Mouse (Mus musculus) stomach, postnatal 0 days (tissue): ENCODE results near the gene Nle1. TPM values are rescaled to one million over a fixed set of nuclear protein-coding genes. Genes with fewer than 3 reads are reported as not detected.

Source experiments
- ATAC-seq: fragments of 200-750 bp; cut with Nextera tagmentation; 2 replicates; pipeline ENCODE4 v1.8.0; 2017; ENCODE audit not compliant: low FRiP score, low TSS enrichment
- DNase-seq: peaks from one replicate; pipeline ENCODE4 v3.0.0-alpha.2; 2016; ENCODE audit warnings: low spot score
- H3K27ac ChIP-seq: fragments of 300-500 bp; sonication (generic); replicated peaks from 2 replicates; pipeline ENCODE4 v1.5.1; 2014; ENCODE audit warnings: mild to moderate bottlenecking, control low read depth
- H3K27me3 ChIP-seq: fragments of 300-500 bp; sonication (generic); 2 replicates; pipeline ENCODE4 v1.6.1; 2014; ENCODE audit warnings: low read length; ENCODE audit not compliant: control insufficient read depth, insufficient read depth
- H3K36me3 ChIP-seq: fragments of 300-500 bp; sonication (generic); 2 replicates; pipeline ENCODE4 v1.6.1; 2014; ENCODE audit warnings: low read length, mixed read lengths; ENCODE audit not compliant: control insufficient read depth, insufficient read depth
- H3K4me1 ChIP-seq: fragments of 300-500 bp; sonication (generic); replicated peaks from 2 replicates; pipeline ENCODE4 v1.6.1; 2014; ENCODE audit warnings: antibody characterized with exemption; ENCODE audit not compliant: control insufficient read depth, insufficient read depth
- H3K4me2 ChIP-seq: fragments of 300-500 bp; sonication (generic); replicated peaks from 2 replicates; pipeline ENCODE4 v1.6.1; 2014; ENCODE audit warnings: low read depth, mild to moderate bottlenecking, control low read depth, moderate library complexity
- H3K4me3 ChIP-seq: fragments of 300-500 bp; sonication (generic); 2 replicates; pipeline ENCODE4 v1.5.1; 2014; ENCODE audit warnings: low read depth, low read length, control low read depth
- H3K9ac ChIP-seq: fragments of 300-500 bp; sonication (generic); 2 replicates; pipeline ENCODE4 v1.6.1; 2014; ENCODE audit warnings: mild to moderate bottlenecking, low read length, control low read depth, mixed read lengths
- H3K9me3 ChIP-seq: fragments of 300-500 bp; sonication (generic); 2 replicates; pipeline ENCODE4 v1.6.1; 2016; ENCODE audit warnings: low read length; ENCODE audit not compliant: control insufficient read depth
- CTCF ChIP-seq: IDR thresholded peaks from 2 replicates; pipeline ENCODE4 v1.5.1; 2016; ENCODE audit warnings: antibody characterized with exemption, low read depth, mild to moderate bottlenecking, moderate library complexity
- EP300 ChIP-seq: optimal IDR thresholded peaks from 2 replicates; pipeline ENCODE3; 2016; ENCODE audit warnings: antibody characterized with exemption
- whole genome bisulfite sequencing: fragments of 180-500 bp; shearing (Covaris S2); extraction: QIAGEN DNeasy Blood & Tissue Kit; methylation state at CpG from one replicate; pipeline ENCODE4 v1.1.7; 2014; 5-methylcytosine and 5-hydroxymethylcytosine counted together
- polyA plus RNA-seq: library from polyadenylated mRNA; unstranded; fragments of >200 nt; fragmentation: Nextera tagmentation; extraction: Ambion mirVana; gene quantifications from 2 replicates; pipeline ENCODE4 v1.2.1, GENCODE M21; 2015

Nle1 gene
- polyA plus RNA-seq, 1 experiment from 2014 or later: 15.3 TPM

DNA sequence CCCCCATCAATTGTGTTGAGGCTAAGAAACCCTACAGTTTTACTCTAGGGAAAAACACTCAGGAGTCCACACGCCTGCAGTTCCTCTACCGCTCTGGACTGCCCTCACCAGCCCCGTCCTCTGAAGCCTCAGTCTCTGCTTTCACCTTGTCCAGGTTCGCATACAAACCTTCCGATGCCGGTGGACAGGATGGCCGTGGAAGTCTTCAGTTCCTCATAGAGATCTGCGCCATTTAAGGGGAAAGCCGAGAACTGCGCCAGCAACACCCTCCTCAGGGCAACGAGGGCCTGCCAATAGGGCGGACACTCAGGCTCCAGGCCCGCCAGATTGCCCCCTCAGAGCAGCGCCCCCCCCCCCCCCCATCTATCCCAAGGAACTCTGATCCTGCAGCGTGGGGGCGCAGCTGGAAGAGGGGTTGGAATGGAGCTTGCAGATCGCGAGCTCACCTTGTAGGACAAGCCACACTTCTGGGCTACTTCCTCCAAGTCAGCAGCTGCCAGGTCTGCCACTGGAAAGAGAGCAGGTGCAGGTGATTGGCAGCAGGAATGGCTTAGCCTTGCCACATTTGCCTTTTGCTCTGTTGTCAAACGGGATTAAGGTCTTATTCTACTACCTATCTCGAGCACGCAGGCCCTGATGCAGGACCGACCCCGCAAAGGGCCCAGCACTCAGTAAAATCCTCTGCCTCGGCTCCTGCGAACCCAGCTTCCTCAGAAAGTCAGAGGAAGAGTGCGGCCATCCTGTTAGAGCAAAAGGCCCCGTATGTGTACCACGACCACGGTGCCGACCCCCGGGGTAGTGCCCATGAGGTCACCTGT, 18.5 kb downstream of the Nle1 start:
- Histone ChIP-seq H3K9ac (peak overlapping the region; percentile 76), H3K27me3 (no peaks in the 10 kb centered on the region), H3K4me3 (peak overlapping the region; percentile 64), H3K4me2 (peak overlapping the region; percentile 68), H3K36me3 (no peaks in the 10 kb centered on the region), H3K9me3 (no peaks in the 10 kb centered on the region), H3K27ac (peak overlapping the region; percentile 83), H3K4me1 (peaks cover 2% of the 10 kb centered on the region; the same call in 1 of the 2 replicates)
- ATAC-seq (peak; percentile 46), DNase-seq (peak; percentile 65)
- WGBS: 4% methylated on average over 31 of the region's 31 CpGs
- TF ChIP-seq CTCF (peak; percentile 35), EP300 (no peak)

DNA sequence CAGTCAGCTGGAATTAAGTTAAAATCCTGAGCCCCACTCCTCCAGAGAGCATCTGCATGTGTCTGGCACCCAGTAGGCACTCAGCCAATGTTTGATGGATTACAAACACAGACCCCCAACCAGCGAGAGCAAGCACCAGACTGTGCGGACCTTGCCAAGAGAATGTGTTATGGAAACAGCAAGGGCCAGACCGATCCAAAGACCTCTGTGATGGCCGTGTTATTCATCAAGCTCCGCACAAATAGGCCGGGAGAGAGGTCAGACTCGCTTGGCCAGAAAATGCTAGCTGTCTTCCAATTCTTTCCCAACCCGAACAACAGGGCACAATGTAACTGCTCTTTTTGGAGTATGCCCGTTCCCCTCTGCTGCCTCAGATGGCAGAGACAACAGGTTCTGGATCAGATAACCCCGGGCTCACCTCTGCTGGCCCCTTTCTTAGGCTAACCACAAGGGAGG, 19.7 kb downstream of the Nle1 start:
- 0 out of 2 replicates have a peak, but pooled peaks have one; percentile 29 for ATAC-seq
- WGBS: 23% methylated on average over 10 of the region's 10 CpGs
- H3K9ac ChIP-seq: no peak overlapping the region

DNA sequence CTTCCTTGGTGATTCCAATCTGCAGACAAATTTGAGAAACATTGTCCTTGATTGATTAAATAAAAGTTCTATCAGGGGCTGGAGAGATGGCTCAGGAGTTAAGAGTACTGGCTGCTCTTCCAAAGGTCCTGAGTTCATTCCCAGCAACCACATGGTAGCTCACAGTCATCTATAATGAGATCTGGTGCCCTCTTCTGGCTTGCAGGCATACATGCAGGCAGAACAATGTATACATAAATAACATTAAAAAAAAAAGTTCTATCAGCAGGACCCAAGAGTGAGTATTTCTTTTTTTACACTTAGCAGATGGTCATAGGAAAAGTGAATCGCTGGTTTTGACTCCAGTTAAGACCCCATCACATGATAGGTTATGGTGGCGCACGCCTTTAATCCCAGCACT, 21.7 kb downstream of the Nle1 start:
- H3K9me3 ChIP-seq: no peaks in the 10 kb centered on the region
- H3K9ac ChIP-seq: no peak overlapping the region
- no peak overlapping the region for H3K27ac ChIP-seq
- H3K4me2 ChIP-seq: no peak overlapping the region
- H3K27me3 ChIP-seq: no peaks in the 10 kb centered on the region
- peaks cover 3% of the 10 kb centered on the region; the same call in 1 of the 2 replicates for H3K36me3 ChIP-seq
- TF ChIP-seq EP300 (no peak), CTCF (peak; percentile 75)
- H3K4me1 ChIP-seq: peaks cover 2% of the 10 kb centered on the region; the same call in 1 of the 2 replicates
- 85% methylated on average over 3 of the region's 3 CpGs for WGBS
- ATAC-seq (no peak), DNase-seq (no peak)
- H3K4me3 ChIP-seq: no peak overlapping the region

More for the DNA sequence above, 19.7 kb downstream of the Nle1 start:
- Histone ChIP-seq H3K27ac (0 out of 2 replicates have a peak overlapping the region, but pooled peaks have one; percentile 9), H3K4me3 (no peak overlapping the region), H3K36me3 (no peaks in the 10 kb centered on the region), H3K4me1 (peaks cover 2% of the 10 kb centered on the region; the same call in 1 of the 2 replicates), H3K4me2 (peak overlapping the region; percentile 68; the same call in 1 of the 2 replicates), H3K27me3 (no peaks in the 10 kb centered on the region), H3K9me3 (no peaks in the 10 kb centered on the region)
- TF ChIP-seq CTCF (no peak), EP300 (no peak)
- DNase-seq: peak; percentile 40

DNA sequence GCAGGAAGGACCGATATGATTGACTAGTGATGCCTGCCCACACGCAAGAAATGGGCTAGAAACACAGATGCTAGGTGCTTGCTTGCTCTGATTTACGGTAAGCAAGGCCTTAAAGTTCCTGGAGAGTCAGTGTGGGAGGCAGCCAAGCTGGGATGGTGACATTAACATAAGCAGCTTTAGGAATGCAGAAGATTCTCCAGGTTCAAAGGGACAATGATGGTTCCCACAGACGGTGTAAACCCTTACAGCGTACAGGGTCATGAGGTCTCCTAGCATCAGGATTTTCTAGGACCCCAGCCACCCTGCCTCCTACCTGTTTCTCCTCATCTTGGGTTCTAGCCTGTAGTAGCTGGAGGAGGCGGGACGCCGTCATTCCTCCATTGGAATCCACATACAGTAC, 25.0 kb downstream of the Nle1 start:
- no peak for ATAC-seq
- Histone ChIP-seq H3K36me3 (peaks cover 6% of the 10 kb centered on the region), H3K27me3 (no peaks in the 10 kb centered on the region), H3K9ac (no peak overlapping the region), H3K4me2 (no peak overlapping the region), H3K4me1 (no peaks in the 10 kb centered on the region; the same call in 1 of the 2 replicates), H3K9me3 (no peaks in the 10 kb centered on the region), H3K27ac (no peak overlapping the region), H3K4me3 (no peak overlapping the region)
- no peak for DNase-seq
- TF ChIP-seq EP300 (no peak), CTCF (no peak)
- 74% methylated on average over 8 of the region's 8 CpGs for WGBS

DNA sequence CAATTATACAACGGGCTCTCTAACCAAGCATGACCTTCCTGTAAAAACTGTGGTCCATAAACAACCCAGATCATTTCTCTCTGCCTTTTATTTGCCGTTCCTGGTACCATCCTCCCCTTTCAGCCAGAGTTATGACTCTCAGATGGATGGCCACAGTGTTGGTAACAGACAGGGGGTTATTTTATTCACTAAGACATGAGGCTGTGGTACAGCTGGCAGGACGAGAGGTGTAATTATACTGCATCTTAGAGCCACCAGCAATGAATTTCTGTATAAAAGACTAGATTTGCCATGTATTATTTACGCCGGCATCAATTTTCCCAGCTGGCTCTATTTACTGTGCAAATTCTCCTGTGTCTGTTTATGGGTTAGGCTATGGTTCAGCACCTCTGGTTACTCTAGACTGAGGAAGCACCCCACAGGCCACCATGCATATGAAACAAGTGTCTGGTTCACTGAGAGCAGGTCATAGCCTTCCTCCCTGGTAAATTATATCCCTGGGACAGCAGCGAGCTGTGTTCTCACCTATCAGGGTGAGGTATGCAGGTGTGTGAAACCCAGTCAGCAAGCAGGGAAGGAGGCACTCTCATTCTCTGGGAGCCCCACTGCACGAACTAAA, 30.4 kb downstream of the Nle1 start:
- no peak overlapping the region for H3K27ac ChIP-seq
- no peak overlapping the region for H3K4me2 ChIP-seq
- H3K4me1 ChIP-seq: no peaks in the 10 kb centered on the region
- ATAC-seq (no peak), DNase-seq (no peak)
- H3K9ac ChIP-seq: no peak overlapping the region
- peaks cover 6% of the 10 kb centered on the region for H3K36me3 ChIP-seq
- no peak overlapping the region for H3K4me3 ChIP-seq
- H3K9me3 ChIP-seq: no peaks in the 10 kb centered on the region
- H3K27me3 ChIP-seq: no peaks in the 10 kb centered on the region
- 86% methylated on average over 7 of the region's 7 CpGs for WGBS
- TF ChIP-seq CTCF (no peak), EP300 (no peak)

DNA sequence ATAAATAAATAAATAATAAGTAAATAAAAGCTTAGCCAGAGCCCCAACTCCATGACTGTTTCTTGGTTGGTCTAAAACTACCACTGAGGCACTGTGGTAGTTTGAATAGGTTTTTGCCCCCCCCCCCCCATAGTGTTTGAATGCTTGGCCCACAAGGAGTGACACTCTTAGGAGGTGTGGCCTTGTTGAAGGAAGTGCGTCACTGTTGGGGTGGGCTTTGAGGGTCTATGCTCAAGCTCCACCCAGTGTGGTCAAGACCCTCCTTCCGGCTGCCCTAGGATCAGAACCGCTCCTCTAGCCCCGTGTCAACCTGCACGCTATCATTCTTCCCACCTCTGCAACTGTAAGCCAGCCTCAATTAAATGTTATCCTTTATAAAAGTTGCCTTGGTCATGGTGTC, 32.6 kb downstream of the Nle1 start:
- H3K9me3 ChIP-seq: no peaks in the 10 kb centered on the region
- H3K4me1 ChIP-seq: no peaks in the 10 kb centered on the region
- WGBS: 90% methylated on average over 5 of the region's 5 CpGs
- H3K27me3 ChIP-seq: no peaks in the 10 kb centered on the region
- H3K36me3 ChIP-seq: peaks cover 3% of the 10 kb centered on the region
- TF ChIP-seq EP300 (no peak), CTCF (no peak)
- no peak overlapping the region for H3K27ac ChIP-seq
- H3K4me2 ChIP-seq: no peak overlapping the region
- DNase-seq: no peak
- no peak overlapping the region for H3K9ac ChIP-seq
- no peak overlapping the region for H3K4me3 ChIP-seq
- no peak for ATAC-seq
